Mouse (Mus musculus) thymus, postnatal 36 days (tissue): ENCODE data around the gene AU040320.

Source experiments
- DNase-seq, 2 experiments: peaks; one replicate each; pipeline ENCODE4 v3.0.0; 2022; ENCODE audit warnings: mixed read lengths in 2 of 2

Gene AU040320

DNA sequence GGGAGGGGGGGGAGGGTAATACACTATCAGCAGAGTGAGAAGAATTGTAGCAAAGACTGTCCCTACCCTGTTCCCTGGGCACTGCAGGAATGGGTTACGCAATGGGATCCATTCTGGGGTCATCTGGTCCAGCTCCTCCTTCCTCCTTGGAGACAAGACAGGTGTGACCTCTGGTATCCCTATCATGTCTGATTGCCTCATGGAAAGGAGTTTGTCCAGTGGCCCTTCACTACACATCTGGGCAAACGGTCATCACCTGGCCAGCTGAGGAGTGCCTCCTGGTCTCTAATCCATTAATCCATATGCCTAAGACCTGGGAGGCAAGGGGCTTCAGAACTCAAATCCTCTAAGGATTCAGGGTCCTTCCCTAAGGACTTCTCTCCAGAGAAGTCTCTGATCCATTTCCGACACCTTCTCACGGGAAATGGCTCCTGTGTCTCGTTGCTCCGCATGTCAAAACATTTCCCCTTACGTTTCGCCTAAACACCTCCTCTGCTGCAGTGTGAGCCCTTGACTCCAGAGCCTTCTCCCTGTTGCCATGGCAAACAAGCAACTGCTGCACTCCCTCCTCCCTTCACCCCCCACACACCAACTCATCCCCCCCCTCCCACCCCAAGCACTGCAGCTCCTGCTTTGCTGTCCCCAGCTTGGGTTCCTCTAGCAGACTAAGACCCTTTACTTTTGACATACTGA is 2.3 kb upstream of the AU040320 start:
- no peak for DNase-seq

DNA sequence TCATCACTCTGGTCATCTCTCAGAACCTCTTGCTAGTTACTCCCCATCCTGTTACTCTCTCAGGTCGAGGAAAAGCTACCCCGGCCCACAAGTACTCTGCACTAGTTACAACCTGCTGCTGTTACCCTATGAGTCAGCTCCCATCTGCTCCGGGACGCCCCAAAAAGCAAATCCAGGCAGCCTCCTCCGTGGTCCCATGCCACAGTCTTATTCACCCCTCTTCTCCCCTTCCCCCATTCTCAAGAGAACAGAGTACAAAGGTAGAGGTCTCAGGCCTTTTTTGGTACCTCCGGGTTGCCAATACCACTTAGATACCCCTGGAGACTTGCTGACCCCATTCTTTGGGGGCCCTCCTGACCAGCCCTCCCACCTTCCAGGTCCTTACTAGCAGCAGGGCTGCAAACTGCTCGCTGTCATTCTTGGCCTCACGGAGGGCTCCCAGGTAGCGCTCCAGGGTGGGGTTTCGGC is 1.8 kb upstream of the AU040320 start:
- DNase-seq: no peak

DNA sequence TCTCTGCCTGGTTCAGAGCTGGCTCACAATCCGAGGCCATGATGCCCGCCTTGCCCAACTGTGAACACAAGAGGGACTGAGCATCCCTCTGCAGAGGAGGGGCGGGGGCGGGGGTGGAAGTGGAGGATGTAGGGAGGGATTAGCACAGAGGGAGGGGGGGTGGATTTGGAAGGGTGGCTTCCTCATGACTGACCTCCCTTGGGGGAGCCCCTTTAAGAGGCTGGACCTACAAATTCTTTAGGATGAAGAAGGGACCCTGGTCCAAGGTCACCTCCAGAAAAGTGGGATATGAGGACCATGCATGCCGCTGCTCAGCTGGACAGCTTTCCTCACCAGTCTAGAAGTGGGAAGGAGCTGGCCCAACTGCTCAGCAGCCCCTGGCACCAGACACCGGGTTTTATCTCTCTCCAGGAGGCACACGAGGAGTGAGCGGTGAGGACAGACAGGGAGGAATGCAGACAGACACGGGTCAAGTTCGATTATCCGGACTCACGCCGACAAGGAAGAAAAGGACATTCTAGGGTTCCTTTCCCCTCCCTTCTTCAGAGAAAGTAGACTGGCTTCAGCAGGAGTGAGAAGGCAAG is 1.2 kb upstream of the AU040320 start:
- peak in 1 of 2 experiments; percentile 3 for DNase-seq

DNA sequence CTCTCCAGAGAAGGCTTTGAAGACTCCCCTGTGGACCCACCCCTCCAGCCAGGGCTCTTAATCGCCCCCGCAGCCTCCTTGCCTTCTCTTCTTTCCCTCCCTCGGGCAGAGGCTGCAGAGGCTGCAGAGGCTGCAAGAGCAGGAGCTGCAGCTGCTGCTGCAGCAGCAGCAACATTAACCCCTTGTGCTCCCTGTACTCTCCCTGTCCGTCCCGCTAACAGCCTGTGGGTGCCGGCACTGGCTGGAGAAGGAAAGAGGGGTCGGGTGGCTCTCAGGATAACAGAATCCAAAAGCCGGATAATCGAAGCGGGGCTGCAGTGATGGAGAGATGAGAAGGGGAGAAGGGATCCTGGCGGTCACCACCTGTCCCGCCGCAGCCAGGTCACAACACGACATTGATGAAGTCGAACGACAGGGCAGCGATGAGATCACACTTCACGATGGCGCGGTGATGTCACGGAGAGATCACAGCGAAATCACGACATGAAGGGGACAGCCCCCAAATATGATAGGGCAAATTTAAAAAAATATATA is 669 bp upstream of the AU040320 start:
- peak; percentile 19 to 32 for DNase-seq

DNA sequence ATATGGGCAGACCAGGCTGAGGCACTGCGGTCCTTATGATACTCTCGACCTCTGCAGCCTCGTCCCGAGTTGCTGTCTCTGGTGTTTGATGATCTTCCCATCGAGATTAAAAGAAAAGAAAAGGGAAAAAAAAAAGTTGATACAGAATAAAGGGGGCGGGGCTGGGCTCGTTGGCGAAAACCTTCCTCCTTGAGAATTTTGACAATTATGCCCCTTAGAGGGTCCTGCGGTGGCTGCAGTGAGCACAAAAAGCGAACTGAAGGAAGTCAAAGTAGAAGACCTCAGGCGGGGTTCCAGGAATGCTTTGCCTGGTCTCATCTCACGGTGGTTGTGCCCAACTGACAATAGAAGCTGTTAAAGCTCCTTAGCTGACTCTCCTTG is 877 bp downstream of the AU040320 start:
- DNase-seq: no peak

DNA sequence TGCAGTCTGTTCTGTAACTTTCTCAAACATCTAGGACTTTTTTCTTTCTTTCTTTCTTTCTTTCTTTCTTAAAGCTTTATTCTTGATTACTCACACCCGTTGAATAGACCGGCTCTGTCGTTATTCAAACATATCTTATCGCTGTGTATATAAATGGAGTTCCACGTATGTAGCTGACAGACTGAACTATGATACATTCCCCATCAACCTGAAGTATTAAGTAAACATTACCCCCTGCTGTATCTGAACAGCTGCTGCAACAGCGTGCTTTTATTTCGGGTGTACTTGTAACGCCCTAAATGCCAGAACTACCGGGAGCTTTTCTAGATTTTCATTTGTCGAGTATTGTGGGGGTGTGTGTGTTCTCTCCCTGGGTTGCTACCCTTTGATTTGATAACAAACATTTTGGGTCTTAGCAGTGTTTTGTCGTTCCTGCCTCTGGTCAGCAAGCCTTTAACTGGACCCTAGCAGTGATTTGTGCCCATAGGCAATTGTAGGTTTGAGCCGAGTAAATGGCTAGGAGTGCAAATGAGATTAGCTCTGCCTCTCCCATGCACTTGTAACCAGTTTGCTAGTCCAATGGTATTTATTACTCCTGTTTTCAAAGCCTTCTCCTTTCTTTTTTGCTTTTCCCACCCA is 1.5 kb downstream of the AU040320 start:
- no peak for DNase-seq

DNA sequence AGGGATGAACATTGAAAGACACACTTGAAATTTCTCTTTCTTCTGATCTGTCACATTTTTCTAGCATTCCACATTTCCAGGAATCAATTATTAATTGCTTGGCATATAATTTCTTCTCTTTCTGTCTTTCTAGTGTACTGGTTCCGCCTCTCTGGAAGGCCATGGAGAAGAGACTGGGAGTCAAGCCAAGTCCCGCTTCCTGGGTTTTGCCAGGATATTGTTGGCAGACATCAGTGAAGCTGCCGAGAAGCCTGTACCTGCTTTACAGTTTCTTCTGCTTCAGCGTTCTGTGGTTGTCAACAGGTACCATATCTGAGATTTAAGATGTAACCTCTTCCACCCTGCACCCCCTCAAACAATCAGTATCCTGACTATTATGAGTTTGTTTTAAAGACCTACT is 3.4 kb downstream of the AU040320 start:
- DNase-seq: no peak

DNA sequence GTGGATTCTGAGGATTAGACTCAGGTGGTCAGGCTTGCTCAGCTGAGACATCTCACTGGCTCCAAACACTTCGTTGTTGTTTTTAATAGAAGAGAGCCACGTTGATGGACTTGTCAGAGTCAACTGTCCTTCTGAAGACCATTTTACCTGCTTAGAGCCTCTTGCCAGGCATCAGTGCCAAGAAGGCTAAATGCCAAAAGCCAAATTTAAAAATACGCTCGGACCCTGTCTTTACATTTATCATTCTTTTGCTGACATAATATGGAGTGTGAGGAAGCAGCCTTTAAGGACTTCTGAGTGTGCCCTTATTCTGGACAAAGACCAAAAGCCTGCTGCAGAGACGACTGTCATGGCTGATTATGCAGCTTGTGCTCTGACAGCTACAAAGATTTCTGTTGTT is 5.0 kb downstream of the AU040320 start:
- DNase-seq: no peak

DNA sequence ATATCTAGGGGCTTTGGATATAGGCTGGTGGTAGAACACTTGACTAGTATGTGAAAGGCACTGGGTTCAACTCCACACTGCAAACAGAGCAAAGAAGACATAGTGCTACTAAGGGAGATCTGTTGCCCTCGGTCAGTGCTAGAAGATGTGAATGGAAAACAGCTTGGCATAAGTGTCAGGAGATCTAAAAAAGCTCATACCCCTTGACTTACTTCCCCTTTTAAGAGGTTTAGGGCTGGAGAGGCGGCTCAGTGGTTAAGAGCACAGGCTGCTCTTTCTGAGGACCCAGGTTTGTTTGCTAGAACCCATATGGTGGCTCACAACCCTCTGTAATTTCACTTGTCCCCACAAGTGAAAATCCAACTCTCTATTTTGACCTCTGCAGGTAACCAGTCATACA is 6.1 kb downstream of the AU040320 start:
- DNase-seq: no peak

DNA sequence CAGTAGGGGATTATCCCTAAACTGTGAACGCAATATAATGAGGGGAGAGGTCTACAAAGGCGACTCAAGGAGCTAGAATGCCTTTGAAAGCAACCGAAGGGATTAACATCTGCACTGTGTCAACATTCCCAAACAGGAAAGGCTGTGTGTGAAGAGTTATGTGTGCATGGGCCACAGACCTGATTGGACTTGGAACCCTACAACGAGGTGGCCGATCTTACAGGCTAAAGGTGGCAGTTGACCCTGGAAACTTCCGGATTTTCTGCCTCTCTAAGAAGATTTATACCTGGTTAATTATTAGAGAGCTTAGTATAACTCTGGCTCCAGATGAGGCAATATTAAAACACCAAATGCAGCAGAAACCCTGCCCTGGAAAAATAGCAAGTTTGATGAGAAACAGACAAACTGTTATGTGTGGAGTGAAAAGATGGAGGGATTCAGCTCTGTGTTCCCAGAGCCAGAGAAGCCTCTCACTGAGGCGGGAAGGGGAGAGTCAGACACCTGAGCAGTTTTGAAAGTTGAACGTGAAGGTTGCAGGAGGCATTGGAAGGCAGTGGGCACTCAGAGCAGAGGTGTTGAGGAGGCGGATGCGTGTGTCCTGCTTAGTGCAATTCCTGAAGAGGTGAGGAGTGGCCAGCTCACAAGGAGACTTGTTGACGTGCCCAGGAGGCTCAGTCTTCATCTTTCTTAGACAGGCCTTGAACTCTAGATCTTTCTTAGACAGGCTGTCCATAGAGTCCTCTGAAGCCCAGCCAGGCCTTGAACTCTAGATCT is 9.4 kb downstream of the AU040320 start:
- no peak for DNase-seq

DNA sequence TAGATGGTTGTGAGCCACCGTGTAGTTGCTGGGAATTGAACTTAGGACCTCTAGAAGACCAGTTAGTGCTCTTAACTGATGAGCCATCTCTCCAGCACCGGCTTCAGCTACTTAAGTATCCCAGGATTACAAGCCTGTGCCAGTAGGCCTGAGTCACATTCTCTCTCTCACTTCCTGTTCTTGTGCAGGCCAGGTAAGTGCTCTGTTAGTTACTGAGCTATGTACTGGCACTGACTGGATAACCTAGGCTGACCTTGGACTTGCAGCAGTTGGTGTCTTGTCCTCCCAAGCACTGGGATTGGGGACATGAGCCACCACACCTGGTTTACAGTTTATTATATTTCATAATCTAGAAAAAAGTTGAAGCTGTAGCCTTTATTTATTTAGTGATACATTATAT is 10.1 kb downstream of the AU040320 start:
- DNase-seq: no peak

DNA sequence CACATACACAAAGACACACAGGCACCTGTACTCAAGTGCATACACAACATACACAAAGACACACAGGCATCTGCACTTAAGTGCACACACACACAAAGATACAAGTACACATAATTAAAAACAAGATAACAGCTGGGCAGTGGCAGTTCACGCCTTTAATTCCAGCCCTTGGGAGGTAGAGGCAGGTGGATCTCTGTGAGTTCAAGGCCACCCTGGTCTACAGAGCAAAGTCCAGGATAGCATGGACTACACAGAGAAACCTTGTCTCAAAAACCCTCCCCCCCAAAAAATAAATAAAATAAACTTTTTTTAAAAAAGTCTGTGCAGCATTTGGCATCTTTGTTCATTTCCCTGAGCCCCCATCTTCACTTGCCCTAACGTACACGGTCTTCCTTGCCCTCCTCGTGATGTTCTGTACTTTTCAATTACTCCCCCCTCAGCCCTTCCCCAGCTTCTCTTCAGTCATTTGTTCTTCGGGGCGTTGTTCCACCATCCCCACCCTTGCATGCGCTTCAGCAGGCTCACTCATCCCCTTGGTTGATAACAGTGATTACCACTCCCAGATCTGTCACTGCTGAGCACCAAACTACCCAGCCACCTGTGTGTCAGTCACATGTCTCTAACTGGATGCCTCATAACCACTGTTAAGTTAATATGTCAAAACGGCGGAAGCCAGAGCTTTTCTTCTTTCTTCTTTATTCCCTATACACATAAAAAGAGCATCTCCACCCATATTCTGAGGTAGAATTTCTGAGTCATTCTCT is 16.6 kb downstream of the AU040320 start:
- DNase-seq: no peak

DNA sequence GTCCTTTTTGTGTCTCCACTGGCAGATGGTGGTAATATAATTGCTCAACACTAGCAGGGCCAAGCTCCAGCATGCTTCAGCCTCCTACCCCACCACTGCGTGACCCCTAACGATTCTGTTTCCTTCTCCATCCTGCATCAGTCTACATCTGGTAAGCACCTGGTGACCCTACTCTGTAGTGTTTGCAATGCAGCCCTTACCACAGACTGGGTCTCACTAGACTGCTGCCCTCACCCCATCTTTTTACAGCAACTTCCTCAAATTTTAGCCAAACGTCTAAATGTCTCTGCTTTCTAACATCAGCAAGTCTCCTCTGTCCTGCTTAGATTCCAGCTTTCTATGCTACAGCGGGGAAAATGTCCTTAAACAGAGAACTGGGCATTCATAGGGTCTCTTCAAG is 17.5 kb downstream of the AU040320 start:
- DNase-seq: no peak

DNA sequence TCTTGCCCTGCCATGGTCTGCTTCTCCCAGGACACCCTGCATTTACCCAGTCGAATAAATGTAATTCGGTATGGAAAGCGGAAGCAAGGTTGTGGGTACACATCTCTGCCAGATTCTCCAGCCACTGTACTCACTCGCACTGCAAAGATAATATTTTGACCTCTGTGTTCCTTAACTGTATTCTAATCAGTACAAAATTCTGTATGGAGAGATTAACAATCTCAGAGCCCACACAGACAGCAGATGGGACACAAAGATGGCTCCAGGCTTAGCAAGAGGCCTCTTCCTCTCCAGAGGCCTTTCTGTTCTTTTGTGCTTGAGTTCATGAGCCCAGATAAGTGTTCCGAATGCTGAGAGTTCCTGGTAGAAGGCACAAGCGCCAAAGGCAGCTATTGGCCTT is 20.5 kb downstream of the AU040320 start:
- DNase-seq: no peak

DNA sequence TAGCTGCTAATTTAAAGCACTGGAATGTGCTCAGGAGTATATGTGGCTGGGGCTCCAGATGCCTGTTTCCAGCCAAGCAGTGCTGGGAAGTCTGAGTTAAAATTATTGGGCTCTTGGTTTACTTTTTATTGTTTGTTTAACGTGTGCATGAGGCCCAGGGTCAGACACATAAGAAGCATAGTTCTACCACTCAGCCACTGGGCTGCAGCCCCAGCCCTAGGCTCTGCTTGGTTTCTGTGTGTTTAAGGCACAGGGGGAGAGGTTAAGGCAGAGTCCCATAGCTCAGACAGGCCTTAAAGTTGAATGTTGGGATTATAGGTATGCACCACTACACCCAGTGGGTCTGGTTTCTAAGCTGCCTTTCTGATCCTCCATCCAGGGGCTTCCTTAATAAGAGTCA is 21.8 kb downstream of the AU040320 start:
- no peak for DNase-seq

DNA sequence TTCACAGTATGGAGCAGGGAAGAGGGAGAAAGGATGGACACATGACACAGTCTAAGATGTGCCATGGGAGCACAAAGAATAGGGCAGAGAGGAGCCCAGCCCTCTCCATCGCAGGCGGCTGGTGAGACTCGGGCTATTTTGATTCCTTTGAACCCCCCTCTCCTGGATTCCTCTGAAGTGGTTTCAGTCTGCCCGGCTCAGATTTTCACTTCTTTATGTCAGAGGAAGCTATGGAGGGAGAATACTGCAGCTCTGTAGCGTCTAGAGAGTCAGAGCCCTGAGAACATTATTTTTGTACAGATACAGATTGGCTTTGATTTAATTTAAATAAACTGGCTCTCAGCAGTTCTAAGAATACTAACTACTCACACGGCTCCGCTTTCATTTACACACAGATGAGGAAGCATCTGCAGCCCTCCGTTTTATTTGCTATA is 25.8 kb downstream of the AU040320 start:
- no peak for DNase-seq

DNA sequence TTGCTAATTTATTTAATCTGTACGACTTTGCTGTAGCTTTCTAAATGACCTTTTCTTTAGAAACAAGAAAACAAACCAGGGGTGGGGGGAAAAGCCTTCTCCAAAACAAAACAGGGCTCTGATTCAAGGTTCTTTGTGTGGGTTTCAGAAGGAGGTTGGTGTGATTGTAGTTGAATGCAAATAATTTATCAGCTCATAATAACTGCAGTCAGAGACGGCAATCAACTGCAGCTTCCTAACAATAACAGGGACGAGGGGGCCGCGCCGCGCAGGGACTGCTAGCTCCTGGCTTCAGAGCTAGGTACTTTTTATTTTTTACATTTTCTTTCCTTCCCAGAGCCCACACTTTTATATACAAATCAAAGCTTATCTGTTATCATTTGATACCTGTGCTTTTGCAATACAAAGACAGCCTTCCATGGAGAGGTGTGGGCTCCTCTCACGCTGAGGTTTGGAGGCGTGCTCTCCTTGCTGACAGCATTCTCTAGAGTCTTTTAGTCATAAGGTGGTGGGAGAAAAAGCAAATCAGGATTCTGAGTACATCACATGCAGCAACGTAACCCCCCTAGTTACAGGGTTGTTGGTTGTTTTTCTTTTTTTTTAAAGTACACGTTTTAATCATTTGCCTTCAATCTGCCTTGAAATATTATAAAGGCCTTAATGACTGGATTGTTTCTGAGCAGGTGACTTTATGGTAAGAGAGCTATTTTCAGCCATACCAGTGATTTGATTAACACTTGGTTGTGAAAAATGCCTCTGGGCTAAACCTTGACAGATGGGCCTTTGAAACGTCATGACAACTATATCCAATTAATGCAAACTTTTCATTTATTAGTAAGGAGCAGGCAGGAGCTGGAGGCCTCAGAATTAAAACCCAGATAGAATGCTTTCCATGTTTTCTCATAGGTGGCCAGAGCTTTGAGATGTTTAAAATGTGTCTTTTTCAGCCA is 26.8 kb downstream of the AU040320 start:
- no peak for DNase-seq

DNA sequence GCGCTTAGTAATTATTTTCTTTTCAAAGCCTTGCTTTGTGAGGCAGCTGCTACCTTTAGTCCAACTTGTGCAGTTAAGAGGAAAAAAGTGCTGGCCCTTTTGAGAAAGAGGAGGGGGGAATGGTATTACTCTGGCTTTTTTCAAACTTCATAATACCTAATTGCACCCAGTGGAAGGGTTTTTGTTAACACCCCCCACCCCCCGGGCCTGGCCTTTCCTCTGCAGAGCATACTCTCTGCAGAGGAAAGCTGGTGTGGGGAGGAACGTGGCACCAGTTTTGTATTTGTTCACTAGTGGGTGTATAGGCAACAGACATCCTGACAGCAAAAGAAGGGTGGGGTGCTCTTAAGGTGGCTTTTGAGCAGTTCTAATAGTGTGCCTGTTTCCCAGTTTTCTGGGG is 28.5 kb downstream of the AU040320 start:
- DNase-seq: no peak

DNA sequence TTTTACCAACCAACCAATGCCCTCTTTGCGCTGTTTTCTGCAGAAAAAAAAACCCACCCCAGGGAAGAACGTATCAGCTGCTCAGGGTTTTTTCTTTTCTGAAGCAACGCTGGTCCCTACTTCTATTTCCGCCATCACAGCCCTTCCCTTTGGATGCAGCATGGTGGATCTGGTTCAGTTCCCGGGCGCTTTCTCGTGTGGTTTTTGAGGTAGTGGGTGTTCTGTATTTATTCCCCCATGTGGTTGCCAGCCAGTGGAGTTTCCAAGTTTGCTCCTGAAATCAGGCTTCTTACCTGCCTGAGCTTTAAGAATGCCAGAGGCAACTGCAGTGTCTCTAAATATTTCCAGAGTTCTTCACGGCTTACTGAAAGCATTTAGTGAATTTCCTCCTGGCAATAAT is 29.2 kb downstream of the AU040320 start:
- DNase-seq: no peak

DNA sequence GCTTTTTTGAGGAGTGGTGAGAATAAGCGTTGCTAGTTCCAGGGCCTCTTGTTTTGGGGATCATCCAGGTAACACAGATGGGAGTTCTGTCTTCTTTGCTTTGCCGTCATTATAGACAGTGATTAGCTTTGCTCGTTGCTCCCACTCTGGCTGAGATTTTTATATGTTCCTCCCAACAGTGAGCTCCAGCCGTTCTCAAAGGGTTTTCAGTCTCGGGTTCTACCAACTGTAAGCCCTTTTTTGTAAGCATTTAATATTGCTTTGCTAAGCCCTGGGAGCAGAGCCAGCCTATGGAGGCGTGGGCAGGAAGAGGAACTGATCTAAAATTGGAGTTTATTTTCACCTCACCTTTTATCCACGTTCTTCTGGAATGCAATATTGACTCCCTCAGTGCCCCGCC is 29.7 kb downstream of the AU040320 start:
- DNase-seq: no peak

DNA sequence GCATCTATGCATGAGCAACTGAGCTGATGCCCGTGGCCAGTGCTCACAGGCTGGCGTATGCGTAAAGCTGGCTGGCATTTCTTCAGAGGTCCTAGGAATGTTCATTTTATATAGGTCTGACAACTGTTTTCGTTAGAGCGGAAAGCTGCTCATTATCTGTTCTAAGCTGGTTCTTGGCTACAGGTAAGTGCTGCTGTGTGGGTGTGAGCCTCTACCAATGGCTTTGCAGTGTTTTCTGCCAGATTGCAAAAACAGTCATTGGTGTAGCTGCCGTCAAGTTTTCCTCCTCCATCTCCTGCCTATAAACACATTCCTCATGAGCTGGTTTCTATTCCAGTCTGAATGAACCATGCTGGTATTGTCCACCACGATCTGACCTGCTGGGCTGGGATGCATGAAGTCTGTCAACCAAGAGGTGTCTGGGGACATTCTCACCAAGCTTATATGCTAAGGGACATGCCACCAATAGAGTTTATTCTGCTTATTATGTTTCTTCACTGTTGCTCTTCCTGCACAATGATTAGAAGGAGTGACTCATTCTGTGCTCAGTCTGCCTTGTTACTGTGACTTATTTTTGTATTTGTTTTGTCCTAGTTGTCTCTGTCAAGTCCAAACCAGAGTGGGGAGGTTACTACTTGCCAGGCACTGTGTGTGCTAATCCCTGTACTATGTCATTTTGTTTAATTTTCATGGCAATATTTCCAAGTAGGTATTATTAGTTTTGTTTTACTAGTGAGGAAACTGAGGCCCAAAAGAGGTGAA is 39.2 kb downstream of the AU040320 start:
- DNase-seq: no peak
